Mouse (Mus musculus) G1E (cell line): ENCODE measurements around the gene Dnm3. TPM values are rescaled to one million over a fixed set of nuclear protein-coding genes. Genes with fewer than 3 reads are reported as not detected.

Experiments
- ATAC-seq: 2 replicates; pipeline ENCODE4 v1.8.0; 2016; ENCODE audit warnings: mild to moderate bottlenecking; ENCODE audit not compliant: insufficient number of reproducible peaks, poor library complexity, low FRiP score, severe bottlenecking; ENCODE audit errors: extremely low read depth
- DNase-seq: peaks from one replicate; pipeline ENCODE4 v3.0.0; 2012; ENCODE audit warnings: low spot score
- H3K27me3 ChIP-seq: 2 replicates; pipeline ENCODE4 v1.6.1; 2012; ENCODE audit warnings: mild to moderate bottlenecking, low read length, inconsistent platforms; ENCODE audit not compliant: insufficient read depth
- H3K36me3 ChIP-seq: replicated peaks from 2 replicates; pipeline ENCODE3; 2012; ENCODE audit warnings: mild to moderate bottlenecking, inconsistent platforms
- H3K4me1 ChIP-seq: 2 replicates; pipeline ENCODE4 v1.6.1; 2012; ENCODE audit warnings: low read depth, low read length, inconsistent platforms, mixed read lengths; ENCODE audit not compliant: insufficient read depth
- H3K4me3 ChIP-seq: 2 replicates; pipeline ENCODE4 v1.5.1; 2012; ENCODE audit warnings: low read depth, mild to moderate bottlenecking, inconsistent platforms, low read length, moderate library complexity, mixed read lengths
- H3K9me3 ChIP-seq: replicated peaks from 2 replicates; pipeline ENCODE4 v1.6.1; 2012; ENCODE audit warnings: inconsistent platforms
- CTCF ChIP-seq: IDR thresholded peaks from 2 replicates; pipeline ENCODE4 v1.5.1; 2012; ENCODE audit warnings: low read depth, low read length, inconsistent platforms, mixed read lengths
- GATA1 ChIP-seq: IDR thresholded peaks from 2 replicates; pipeline ENCODE4 v1.6.1; 2012; ENCODE audit warnings: borderline replicate concordance, low read length, inconsistent platforms, mixed read lengths
- GATA2 ChIP-seq: IDR thresholded peaks from 2 replicates; pipeline ENCODE4 v1.6.1; 2012; ENCODE audit warnings: low read depth, low read length, inconsistent platforms, borderline replicate concordance
- POLR2AphosphoS5 ChIP-seq: IDR thresholded peaks from 2 replicates; pipeline ENCODE4 v1.6.1; 2012; ENCODE audit warnings: low read depth, low read length, inconsistent platforms; ENCODE audit not compliant: insufficient replicate concordance
- TAL1 ChIP-seq: conservative IDR thresholded peaks from 2 replicates; pipeline ENCODE4 v1.6.1; 2012; ENCODE audit warnings: low read depth, low read length, inconsistent platforms, mixed read lengths
- polyA plus RNA-seq: library from polyadenylated mRNA; stranded (reverse); fragments of >175 nt; gene quantifications from 2 replicates; pipeline ENCODE4 v1.2.3, GENCODE M21; 2012
- total RNA-seq, 2 experiments: library from RNA; stranded (forward) in 1 of 2; stranded (reverse) in 1 of 2; fragments of 200-1000 nt in 1 of 2; fragments of >200 nt in 1 of 2; fragmentation: Nextera tagmentation in 1 of 2; gene quantifications; 2 replicates each; pipeline ENCODE4 v1.2.3; 2014 to 2017

Gene Dnm3
- total and polyA plus RNA-seq, 3 experiments = 0.27 to 0.66 TPM; not detected in 1

GRCm38 (mm10) chr1:162072917-162073578 lies 404.8 kb downstream of the Dnm3 start:
- DNase-seq (no peak), ATAC-seq (no peak)
- Histone ChIP-seq H3K36me3 (no peaks in the 10 kb centered on the region), H3K4me3 (no peak overlapping the region), H3K27me3 (peaks cover 3% of the 10 kb centered on the region; the same call in 1 of the 2 replicates), H3K4me1 (no peaks in the 10 kb centered on the region), H3K9me3 (no peaks in the 10 kb centered on the region)
- no peak for TF ChIP-seq TAL1
- no peak for TF ChIP-seq CTCF
- TF ChIP-seq POLR2AphosphoS5 = no peak
- TF ChIP-seq GATA1 = no peak
- TF ChIP-seq GATA2 = no peak

GRCm38 (mm10) chr1:162053608-162054007 lies 424.2 kb downstream of the Dnm3 start:
- Histone ChIP-seq H3K36me3 (no peaks in the 10 kb centered on the region), H3K4me1 (no peaks in the 10 kb centered on the region), H3K4me3 (no peak overlapping the region), H3K27me3 (no peaks in the 10 kb centered on the region), H3K9me3 (no peaks in the 10 kb centered on the region)
- TF ChIP-seq POLR2AphosphoS5 = no peak
- no peak for TF ChIP-seq GATA1
- no peak for TF ChIP-seq CTCF
- no peak for TF ChIP-seq GATA2
- no peak for TF ChIP-seq TAL1
- DNase-seq = no peak
- ATAC-seq = no peak

GRCm38 (mm10) chr1:162053186-162053585 lies 424.6 kb downstream of the Dnm3 start:
- DNase-seq (no peak), ATAC-seq (no peak)
- TF ChIP-seq CTCF (no peak), GATA2 (no peak), POLR2AphosphoS5 (no peak), TAL1 (no peak), GATA1 (no peak)
- H3K4me3 ChIP-seq = no peak overlapping the region
- no peaks in the 10 kb centered on the region for H3K9me3 ChIP-seq
- H3K4me1 ChIP-seq = no peaks in the 10 kb centered on the region
- no peaks in the 10 kb centered on the region for H3K27me3 ChIP-seq
- H3K36me3 ChIP-seq = no peaks in the 10 kb centered on the region

GRCm38 (mm10) chr1:162052755-162053154 lies 425.1 kb downstream of the Dnm3 start:
- no peaks in the 10 kb centered on the region for H3K9me3 ChIP-seq
- no peaks in the 10 kb centered on the region for H3K4me1 ChIP-seq
- ATAC-seq (no peak), DNase-seq (no peak)
- TF ChIP-seq GATA1 (no peak), TAL1 (no peak), POLR2AphosphoS5 (no peak), GATA2 (no peak), CTCF (no peak)
- H3K36me3 ChIP-seq = no peaks in the 10 kb centered on the region
- no peaks in the 10 kb centered on the region for H3K27me3 ChIP-seq
- no peak overlapping the region for H3K4me3 ChIP-seq

- no peaks in the 10 kb centered on the region for H3K27me3 ChIP-seq
- H3K36me3 ChIP-seq = no peaks in the 10 kb centered on the region
- TF ChIP-seq CTCF = no peak
- no peak for TF ChIP-seq POLR2AphosphoS5
- TF ChIP-seq GATA2 = no peak
- TF ChIP-seq GATA1 = no peak
- TF ChIP-seq TAL1 = no peak
- DNase-seq = no peak
- no peaks in the 10 kb centered on the region for H3K4me1 ChIP-seq
- no peak for ATAC-seq
- no peaks in the 10 kb centered on the region for H3K9me3 ChIP-seq
- H3K4me3 ChIP-seq = no peak overlapping the region
Measured at GRCm38 (mm10) chr1:162052138-162052537, 425.7 kb downstream of the Dnm3 start.

- TF ChIP-seq GATA1 = no peak
- no peak for TF ChIP-seq POLR2AphosphoS5
- no peak for TF ChIP-seq TAL1
- no peak for TF ChIP-seq GATA2
- no peak for TF ChIP-seq CTCF
- ATAC-seq (no peak), DNase-seq (no peak)
- Histone ChIP-seq H3K4me3 (no peak overlapping the region), H3K27me3 (no peaks in the 10 kb centered on the region), H3K9me3 (no peaks in the 10 kb centered on the region), H3K36me3 (no peaks in the 10 kb centered on the region), H3K4me1 (no peaks in the 10 kb centered on the region)
Measured at GRCm38 (mm10) chr1:162051710-162052109, 426.1 kb downstream of the Dnm3 start.

- Histone ChIP-seq H3K27me3 (peaks cover 14% of the 10 kb centered on the region), H3K4me1 (no peaks in the 10 kb centered on the region), H3K4me3 (no peak overlapping the region), H3K36me3 (no peaks in the 10 kb centered on the region), H3K9me3 (no peaks in the 10 kb centered on the region)
- TF ChIP-seq POLR2AphosphoS5 (no peak), CTCF (no peak), GATA1 (no peak), GATA2 (no peak), TAL1 (no peak)
- ATAC-seq (no peak), DNase-seq (no peak)
Measured at GRCm38 (mm10) chr1:162047673-162048072, 430.2 kb downstream of the Dnm3 start.
